Mouse (Mus musculus): ENCODE results near the gene Fbxl17. TPM values are rescaled to one million over a fixed set of nuclear protein-coding genes. Genes with fewer than 3 reads are reported as not detected.

Fbxl17 gene
- total RNA-seq, 2 experiments from 2014 or later = 33.2 to 36.1 TPM

- DNase-seq = no peak
These were observed 217.8 kb downstream of the Fbxl17 start for GRCm38 (mm10) chr17:63282004-63282403.

GRCm38 (mm10) chr17:63280990-63281389, 218.8 kb downstream of the Fbxl17 start:
- no peak for DNase-seq

GRCm38 (mm10) chr17:63279144-63279543, 220.7 kb downstream of the Fbxl17 start:
- DNase-seq = peak in 1 of 2 experiments; percentile 19

GRCm38 (mm10) chr17:63273353-63273752, 226.5 kb downstream of the Fbxl17 start:
- DNase-seq = no peak

GRCm38 (mm10) chr17:63272914-63273313, 226.9 kb downstream of the Fbxl17 start:
- DNase-seq = no peak

- no peak for DNase-seq
These were observed 228.8 kb downstream of the Fbxl17 start for GRCm38 (mm10) chr17:63271000-63271399.

GRCm38 (mm10) chr17:63270513-63270912, 229.3 kb downstream of the Fbxl17 start:
- DNase-seq = no peak

GRCm38 (mm10) chr17:63262674-63263073, 237.1 kb downstream of the Fbxl17 start:
- no peak for DNase-seq

GRCm38 (mm10) chr17:63261508-63262141, 238.2 kb downstream of the Fbxl17 start:
- no peak for DNase-seq

GRCm38 (mm10) chr17:63259091-63259490, 240.7 kb downstream of the Fbxl17 start:
- DNase-seq = no peak

GRCm38 (mm10) chr17:63246144-63246619, 253.6 kb downstream of the Fbxl17 start:
- DNase-seq = no peak

GRCm38 (mm10) chr17:63245472-63245871, 254.3 kb downstream of the Fbxl17 start:
- no peak for DNase-seq

GRCm38 (mm10) chr17:63242761-63243160, 257.1 kb downstream of the Fbxl17 start:
- DNase-seq = no peak

GRCm38 (mm10) chr17:63240731-63241106, 259.1 kb downstream of the Fbxl17 start:
- no peak for DNase-seq

- DNase-seq = no peak
These were observed 259.6 kb downstream of the Fbxl17 start for GRCm38 (mm10) chr17:63240021-63240730.

GRCm38 (mm10) chr17:63236846-63237245, 263.0 kb downstream of the Fbxl17 start:
- no peak for DNase-seq

- DNase-seq = no peak
These were observed 263.6 kb downstream of the Fbxl17 start for GRCm38 (mm10) chr17:63236221-63236620.

- DNase-seq = no peak
These were observed 264.0 kb downstream of the Fbxl17 start for GRCm38 (mm10) chr17:63235821-63236220.

GRCm38 (mm10) chr17:63229111-63229510, 270.7 kb downstream of the Fbxl17 start:
- DNase-seq = no peak

GRCm38 (mm10) chr17:63226380-63226779, 273.4 kb downstream of the Fbxl17 start:
- no peak for DNase-seq

- DNase-seq = no peak
These were observed 273.9 kb downstream of the Fbxl17 start for GRCm38 (mm10) chr17:63225959-63226358.

GRCm38 (mm10) chr17:63223675-63224074, 276.1 kb downstream of the Fbxl17 start:
- DNase-seq = no peak

GRCm38 (mm10) chr17:63221632-63222031, 278.2 kb downstream of the Fbxl17 start:
- DNase-seq = no peak

- DNase-seq = no peak
These were observed 279.0 kb downstream of the Fbxl17 start for GRCm38 (mm10) chr17:63220821-63221220.
